Comparison of ENCODE assay signal across 8 mouse cellular contexts in genomic region chr17:56476402-56476752, GRCm38 (mm10). TPM values are rescaled to one million over a fixed set of nuclear protein-coding genes. Genes with fewer than 3 reads are reported as not detected.
DNase-seq lines count a peak whose midpoint lies in the region; ATAC-seq lines count a peak whose summit lies in the region.

Gene Ptprs, minus strand, starts transcription at chr17:56476483.

- H3K27ac ChIP-seq in hindbrain, embryonic 14.5 days = peak within 1 kb of the TSS; percentile 96

- H3K27me3 ChIP-seq in hindbrain, embryonic 14.5 days (ENCODE audit: control insufficient read depth, insufficient read depth, low read length) = no peaks in the 10 kb centered on the region

- no peaks in the 10 kb centered on the region for H3K9me3 ChIP-seq in hindbrain, embryonic 14.5 days (ENCODE audit: control insufficient read depth, low read length)

- peak; percentile 99 for DNase-seq in NIH3T3 (ENCODE audit: low read depth)
- peak; percentile 98 to 99 for DNase-seq in cerebellum, postnatal 10 days
- peak; percentile 98 to 99 for DNase-seq in frontal cortex, postnatal 36 days (ENCODE audit: low spot score in 2 of 2)
- peak; percentile 98 for DNase-seq in hindbrain, embryonic 14.5 days (ENCODE audit: low spot score)
- peak; percentile 96 to 98 for DNase-seq in layer of hippocampus, postnatal 25 days (ENCODE audit: extremely low spot score in 1 of 2, low spot score in 1 of 2)
- peak; percentile 88 for DNase-seq in lung, postnatal 14 days
- peak; percentile 93 for DNase-seq in retina, adult 2 months (ENCODE audit: low read depth, low spot score)
- DNase-seq in thymus, postnatal 25 days = peak; percentile 94

- H3K9ac ChIP-seq in hindbrain, embryonic 14.5 days = peak within 1 kb of the TSS; percentile 91

- peak within 1 kb of the TSS; percentile 99 for H3K4me2 ChIP-seq in hindbrain, embryonic 14.5 days (replicated peaks)

- peak within 1 kb of the TSS; percentile 87 for H3K4me3 ChIP-seq in hindbrain, embryonic 14.5 days (replicated peaks; ENCODE audit: low read length)

- WGBS in hindbrain, embryonic 14.5 days = 0% methylated on average over 25 of the region's 27 CpGs

- H3K4me1 ChIP-seq in hindbrain, embryonic 14.5 days (replicated peaks; ENCODE audit: control insufficient read depth, insufficient read depth, low read length) = peaks cover 25% of the 10 kb centered on the region

- H3K36me3 ChIP-seq in hindbrain, embryonic 14.5 days (replicated peaks; ENCODE audit: control insufficient read depth, insufficient read depth) = no peaks in the 10 kb centered on the region

- peak; percentile 88 for ATAC-seq in hindbrain, embryonic 14.5 days (ENCODE audit: low FRiP score)

RNA-seq across cellular contexts. Expression of gene Ptprs, which starts in this region (rescaled TPM):
- 272 and 276 TPM in 2 replicates for polyA plus RNA-seq in hindbrain, embryonic 14.5 days (2014; fragmentation: Nextera tagmentation; extraction: Ambion mirVana)
- total RNA-seq in layer of hippocampus, postnatal 25 days (2021) = 100 to 1,000 TPM; 658 to 741 TPM

Comparison
In these comparisons a context has a peak if more than half of its experiments do, and no peak if none do; other contexts are left out.
1. Peak in every context shown above with its lines: DNase-seq, ATAC-seq, H3K4me3 ChIP-seq and H3K27ac ChIP-seq.